Mouse (Mus musculus): ENCODE measurements at regions not wholly inside any gene's neighbourhood (a gene's known extent, or its start where the extent isn't known, plus 50 kb on each side); places are given as distances from the start of the nearest gene placed in this dataset.

DNA sequence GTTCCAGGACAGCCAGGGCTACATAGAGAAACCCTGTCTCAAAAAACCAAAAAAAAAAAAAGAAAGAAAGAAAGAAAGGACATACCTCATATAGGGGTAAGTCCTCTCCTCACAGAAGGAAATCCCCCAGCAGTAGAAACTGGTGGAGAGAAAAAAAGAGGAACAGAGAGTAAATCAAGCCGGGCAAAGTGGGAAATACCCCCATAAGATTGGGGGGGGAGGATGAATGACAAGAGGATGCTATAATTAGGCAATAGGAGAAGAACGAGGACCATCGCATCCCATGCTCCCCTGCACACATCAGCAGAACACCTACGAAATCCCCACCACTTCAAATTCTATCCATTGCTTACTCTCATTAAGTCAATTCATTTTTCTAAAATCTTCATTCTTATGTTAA lies 211.1 kb upstream of the Jarid2 start:
- TF ChIP-seq GATA1 (IDR thresholded peaks at IDR 0.05; ENCODE audit: low read length) (no peak), TAL1 (IDR thresholded peaks at IDR 0.05; ENCODE audit: low read length) (no peak)

Measured in erythroblast, embryonic 14.5 days (primary cell).